Mouse (Mus musculus): ENCODE measurements around the gene E2f2. TPM values are rescaled to one million over a fixed set of nuclear protein-coding genes. Genes with fewer than 3 reads are reported as not detected.
A peak's percentile ranks its signal among the peaks of the same experiment; 100 is the strongest.

Gene E2f2
- polyA plus RNA-seq, 1 experiment from 2014 or later: 2.5 TPM

DNA sequence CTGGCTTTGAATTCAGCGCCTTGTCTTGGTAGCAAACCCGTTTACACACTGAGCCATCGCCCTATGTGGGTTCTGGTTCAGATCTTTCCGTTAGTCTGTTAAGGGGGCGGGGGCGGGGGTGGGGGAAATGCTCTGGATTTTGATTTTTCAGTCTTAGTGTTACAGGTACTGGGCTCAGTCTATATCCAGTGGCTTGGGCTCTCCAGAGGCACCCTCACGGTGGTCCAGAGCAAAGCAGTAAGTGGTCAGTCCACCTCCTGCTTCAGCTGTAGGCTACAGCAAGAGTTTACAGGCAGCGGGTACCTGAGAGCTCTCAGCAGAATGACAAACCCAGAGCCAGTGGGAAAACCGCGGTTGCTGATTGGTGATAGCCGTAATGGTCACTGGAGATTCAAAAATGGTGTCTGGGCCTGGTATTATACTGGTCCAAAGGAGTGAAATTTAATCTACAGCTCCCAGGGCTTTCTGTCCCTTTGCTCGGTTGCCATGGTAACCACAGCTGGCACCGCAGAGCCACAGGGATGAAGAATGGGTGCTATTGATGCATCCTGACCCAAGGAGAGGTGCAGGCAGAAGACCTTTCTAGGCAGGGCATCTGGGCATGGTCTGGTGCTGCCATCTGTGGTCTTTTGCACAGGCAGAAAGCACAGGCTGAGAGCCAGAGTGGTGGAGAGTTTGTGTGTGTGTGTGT is 51.5 kb downstream of the E2f2 start:
- H3K4me1 ChIP-seq (ENCODE audit: control insufficient read depth in 2 of 2, insufficient read depth in 2 of 2, low read length in 2 of 2): peaks cover 21% of the 10 kb centered on the region in 2 experiments

DNA sequence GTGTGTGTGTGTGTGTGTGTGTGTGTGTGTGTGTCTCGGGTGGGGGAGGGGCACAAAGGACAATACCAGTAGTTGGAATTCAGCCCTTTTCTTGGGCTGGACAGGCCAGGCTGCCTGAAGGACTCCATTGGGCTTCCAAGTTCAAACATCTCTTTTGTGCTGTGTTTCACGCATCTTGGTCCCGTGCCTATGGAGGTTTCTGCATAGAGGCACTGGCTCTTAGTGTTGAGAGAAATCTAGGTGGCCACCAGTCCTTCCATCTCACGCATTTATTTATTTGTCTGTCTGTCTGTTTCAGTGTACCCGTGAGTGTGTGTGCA is 52.0 kb downstream of the E2f2 start:
- H3K27ac ChIP-seq (replicated peaks in 1 of 2; ENCODE audit: control insufficient read depth in 1 of 2, insufficient read depth in 1 of 2, low read depth in 2 of 2, low read length in 2 of 2): no peak overlapping the region
- WGBS: 80% methylated on average over 5 of the region's 5 CpGs
- H3K4me3 ChIP-seq (ENCODE audit: control insufficient read depth in 1 of 2, insufficient read depth in 1 of 2, low read depth in 1 of 2, low read length in 2 of 2): no peak overlapping the region
- ATAC-seq (ENCODE audit: insufficient number of reproducible peaks, insufficient read depth, low FRiP score, low read depth): no peak
- H3K9me3 ChIP-seq (ENCODE audit: control insufficient read depth, low read length): no peaks in the 10 kb centered on the region
- no peaks in the 10 kb centered on the region for H3K36me3 ChIP-seq (ENCODE audit: control insufficient read depth, insufficient read depth, low read length)
- no peak overlapping the region for H3K9ac ChIP-seq (ENCODE audit: low read length)
- H3K27me3 ChIP-seq (ENCODE audit: control insufficient read depth, insufficient read depth, low read length): no peaks in the 10 kb centered on the region
- no peak overlapping the region for H3K4me2 ChIP-seq (ENCODE audit: low read length)
- H3K4me1 ChIP-seq (ENCODE audit: control insufficient read depth in 2 of 2, insufficient read depth in 2 of 2, low read length in 2 of 2): peaks cover 16% of the 10 kb centered on the region in 2 experiments

More for the DNA sequence above, 51.5 kb downstream of the E2f2 start:
- Histone ChIP-seq H3K36me3 (ENCODE audit: control insufficient read depth, insufficient read depth, low read length) (no peaks in the 10 kb centered on the region), H3K4me3 (ENCODE audit: control insufficient read depth in 1 of 2, insufficient read depth in 1 of 2, low read depth in 1 of 2, low read length in 2 of 2) (no peak overlapping the region), H3K9ac (ENCODE audit: low read length) (no peak overlapping the region), H3K4me2 (ENCODE audit: low read length) (no peak overlapping the region), H3K27ac (replicated peaks in 1 of 2; ENCODE audit: control insufficient read depth in 1 of 2, insufficient read depth in 1 of 2, low read depth in 2 of 2, low read length in 2 of 2) (no peak overlapping the region), H3K9me3 (ENCODE audit: control insufficient read depth, low read length) (no peaks in the 10 kb centered on the region), H3K27me3 (ENCODE audit: control insufficient read depth, insufficient read depth, low read length) (no peaks in the 10 kb centered on the region)
- no peak for ATAC-seq (ENCODE audit: insufficient number of reproducible peaks, insufficient read depth, low FRiP score, low read depth)
- WGBS: 76% methylated on average over 13 of the region's 13 CpGs

DNA sequence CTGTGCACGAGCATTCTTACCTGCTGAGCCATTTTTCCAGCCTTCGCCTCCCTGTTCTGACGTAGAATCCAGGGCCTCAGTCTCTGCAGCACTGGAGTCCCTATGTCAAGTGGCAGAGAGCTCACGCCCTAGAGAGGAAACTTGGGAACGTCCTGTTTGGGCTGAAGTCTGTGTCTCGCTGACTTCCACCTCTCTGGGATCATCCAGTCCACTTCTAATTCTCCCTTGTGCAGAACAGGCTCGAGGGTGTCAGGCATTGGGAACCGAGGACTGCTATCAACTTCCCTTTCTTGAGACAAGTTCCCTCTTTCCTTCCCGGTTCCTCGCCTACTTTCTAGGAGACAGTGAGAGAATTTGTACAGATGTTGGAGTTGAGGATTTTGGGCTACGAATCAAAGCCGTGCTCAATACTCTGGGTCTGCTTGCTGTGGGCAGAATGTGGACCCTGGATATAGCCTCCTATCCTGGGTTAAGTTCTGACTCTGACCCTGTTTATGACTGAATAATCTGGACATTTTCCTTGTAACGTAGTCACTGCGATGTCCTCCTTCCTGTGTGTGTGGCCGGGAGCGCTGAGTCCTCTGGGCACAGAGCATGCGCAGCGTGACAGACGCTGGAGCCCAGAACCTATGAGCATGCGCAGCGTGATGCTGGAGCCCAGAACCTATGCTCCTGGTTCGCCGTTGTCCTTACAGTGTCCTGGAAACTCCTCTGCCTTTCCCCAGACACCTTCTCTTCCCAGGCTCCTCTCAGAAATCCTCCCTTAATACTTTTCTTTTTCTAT is 52.7 kb downstream of the E2f2 start:
- H3K9ac ChIP-seq (ENCODE audit: low read length): no peak overlapping the region
- H3K27ac ChIP-seq (replicated peaks in 1 of 2; ENCODE audit: control insufficient read depth in 1 of 2, insufficient read depth in 1 of 2, low read depth in 2 of 2, low read length in 2 of 2): no peak overlapping the region
- peaks cover 12 to 13% of the 10 kb centered on the region in 2 experiments; a peak in 3 of 4 replicates for H3K4me1 ChIP-seq (ENCODE audit: control insufficient read depth in 2 of 2, insufficient read depth in 2 of 2, low read length in 2 of 2)
- H3K36me3 ChIP-seq (ENCODE audit: control insufficient read depth, insufficient read depth, low read length): no peaks in the 10 kb centered on the region
- 75% methylated on average over 23 of the region's 23 CpGs for WGBS
- H3K27me3 ChIP-seq (ENCODE audit: control insufficient read depth, insufficient read depth, low read length): no peaks in the 10 kb centered on the region
- H3K4me3 ChIP-seq (ENCODE audit: control insufficient read depth in 1 of 2, insufficient read depth in 1 of 2, low read depth in 1 of 2, low read length in 2 of 2): no peak overlapping the region
- ATAC-seq (ENCODE audit: insufficient number of reproducible peaks, insufficient read depth, low FRiP score, low read depth): no peak
- H3K4me2 ChIP-seq (ENCODE audit: low read length): no peak overlapping the region
- H3K9me3 ChIP-seq (ENCODE audit: control insufficient read depth, low read length): no peaks in the 10 kb centered on the region

DNA sequence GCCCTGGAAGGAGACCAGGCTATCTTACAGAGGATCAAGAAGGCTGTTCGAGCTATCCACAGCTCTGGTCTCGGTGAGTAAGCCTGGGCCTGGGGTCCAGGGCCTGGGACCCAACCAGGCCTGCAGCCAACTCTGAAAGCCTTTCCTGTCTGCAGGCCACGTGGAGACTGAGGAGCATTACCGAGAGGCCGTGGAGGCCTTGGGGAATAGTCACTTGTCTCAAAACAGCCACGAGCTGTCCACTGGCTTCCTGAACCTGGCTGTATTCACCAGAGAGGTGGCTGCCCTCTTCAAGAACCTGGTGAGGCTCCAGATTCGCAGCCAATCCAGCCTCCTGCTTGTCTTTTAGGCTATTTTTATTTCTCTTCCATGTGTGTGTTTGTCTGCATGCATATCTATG is 55.2 kb downstream of the E2f2 start:
- H3K9ac ChIP-seq (ENCODE audit: low read length): no peak overlapping the region
- peaks cover 4 to 6% of the 10 kb centered on the region in 2 experiments; a peak in 3 of 4 replicates for H3K4me1 ChIP-seq (ENCODE audit: control insufficient read depth in 2 of 2, insufficient read depth in 2 of 2, low read length in 2 of 2)
- no peak for ATAC-seq (ENCODE audit: insufficient number of reproducible peaks, insufficient read depth, low FRiP score, low read depth)
- no peaks in the 10 kb centered on the region for H3K27me3 ChIP-seq (ENCODE audit: control insufficient read depth, insufficient read depth, low read length)
- no peak overlapping the region for H3K4me3 ChIP-seq (ENCODE audit: control insufficient read depth in 1 of 2, insufficient read depth in 1 of 2, low read depth in 1 of 2, low read length in 2 of 2)
- H3K27ac ChIP-seq (replicated peaks in 1 of 2; ENCODE audit: control insufficient read depth in 1 of 2, insufficient read depth in 1 of 2, low read depth in 2 of 2, low read length in 2 of 2): no peak overlapping the region
- no peak overlapping the region for H3K4me2 ChIP-seq (ENCODE audit: low read length)
- H3K36me3 ChIP-seq (ENCODE audit: control insufficient read depth, insufficient read depth, low read length): no peaks in the 10 kb centered on the region
- H3K9me3 ChIP-seq (ENCODE audit: control insufficient read depth, low read length): no peaks in the 10 kb centered on the region
- 48% methylated on average over 7 of the region's 7 CpGs for WGBS

DNA sequence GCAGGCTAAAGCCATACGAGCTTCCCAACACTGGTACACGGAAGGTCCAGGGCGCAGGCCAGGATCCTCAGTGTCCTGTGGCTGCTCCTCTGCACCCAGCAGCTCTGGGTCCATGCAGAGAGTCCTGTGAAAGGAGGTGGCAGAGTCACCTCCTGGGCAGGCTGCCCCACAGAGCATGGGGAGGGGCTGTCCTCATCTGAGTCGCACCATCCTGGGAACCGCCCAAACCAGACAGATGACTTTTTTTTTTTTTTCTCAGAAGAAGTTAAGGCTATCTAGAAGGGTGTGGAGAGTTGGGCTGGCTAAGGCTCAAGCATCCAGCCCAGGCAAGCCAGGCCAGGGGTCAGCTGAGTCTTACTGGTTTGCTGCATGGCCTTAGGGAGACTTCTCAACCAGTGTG is 56.4 kb downstream of the E2f2 start:
- H3K27ac ChIP-seq (replicated peaks in 1 of 2; ENCODE audit: control insufficient read depth in 1 of 2, insufficient read depth in 1 of 2, low read depth in 2 of 2, low read length in 2 of 2): no peak overlapping the region
- no peaks in the 10 kb centered on the region for H3K36me3 ChIP-seq (ENCODE audit: control insufficient read depth, insufficient read depth, low read length)
- WGBS: 74% methylated on average over 5 of the region's 5 CpGs
- H3K27me3 ChIP-seq (ENCODE audit: control insufficient read depth, insufficient read depth, low read length): no peaks in the 10 kb centered on the region
- no peak for ATAC-seq (ENCODE audit: insufficient number of reproducible peaks, insufficient read depth, low FRiP score, low read depth)
- no peak overlapping the region for H3K9ac ChIP-seq (ENCODE audit: low read length)
- no peak overlapping the region for H3K4me3 ChIP-seq (ENCODE audit: control insufficient read depth in 1 of 2, insufficient read depth in 1 of 2, low read depth in 1 of 2, low read length in 2 of 2)
- H3K9me3 ChIP-seq (ENCODE audit: control insufficient read depth, low read length): no peaks in the 10 kb centered on the region
- H3K4me1 ChIP-seq (ENCODE audit: control insufficient read depth in 2 of 2, insufficient read depth in 2 of 2, low read length in 2 of 2): peaks cover 4 to 6% of the 10 kb centered on the region in 2 experiments; a peak in 3 of 4 replicates
- no peak overlapping the region for H3K4me2 ChIP-seq (ENCODE audit: low read length)

DNA sequence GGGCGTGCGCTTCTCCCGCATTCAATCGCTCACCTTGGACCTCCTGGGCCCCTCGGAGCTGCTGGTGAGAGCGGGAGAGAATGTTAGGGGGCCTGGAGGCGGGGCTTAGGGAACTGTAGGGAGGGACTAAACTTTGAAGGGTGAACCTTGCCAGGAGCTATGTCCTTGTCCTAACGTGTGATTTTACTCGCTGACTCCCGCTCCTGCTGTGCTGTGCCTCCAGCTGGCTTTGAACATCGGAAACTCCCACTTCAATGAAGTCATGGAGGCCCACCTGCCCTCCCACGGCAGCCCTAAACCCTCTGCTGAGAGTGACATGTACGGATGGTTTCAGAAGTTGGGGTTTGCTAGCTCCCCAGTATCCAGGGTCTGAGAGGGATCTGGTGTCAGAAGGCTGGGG is 66.5 kb downstream of the E2f2 start:
- no peak overlapping the region; a peak in 1 of 4 replicates for H3K4me3 ChIP-seq (ENCODE audit: control insufficient read depth in 1 of 2, insufficient read depth in 1 of 2, low read depth in 1 of 2, low read length in 2 of 2)
- ATAC-seq (ENCODE audit: insufficient number of reproducible peaks, insufficient read depth, low FRiP score, low read depth): no peak
- H3K27me3 ChIP-seq (ENCODE audit: control insufficient read depth, insufficient read depth, low read length): peaks cover 29% of the 10 kb centered on the region
- H3K27ac ChIP-seq (replicated peaks in 1 of 2; ENCODE audit: control insufficient read depth in 1 of 2, insufficient read depth in 1 of 2, low read depth in 2 of 2, low read length in 2 of 2): no peak overlapping the region
- H3K9me3 ChIP-seq (ENCODE audit: control insufficient read depth, low read length): 0 out of 2 replicates have a peak, but pooled peaks cover 2% of the 10 kb centered on the region
- 17% methylated on average over 13 of the region's 13 CpGs for WGBS
- no peaks in the 10 kb centered on the region; the same call in 1 of the 2 replicates for H3K36me3 ChIP-seq (ENCODE audit: control insufficient read depth, insufficient read depth, low read length)
- peaks cover 3 to 7% of the 10 kb centered on the region in 2 experiments; a peak in 2 of 4 replicates for H3K4me1 ChIP-seq (ENCODE audit: control insufficient read depth in 2 of 2, insufficient read depth in 2 of 2, low read length in 2 of 2)
- peak overlapping the region; percentile 48 for H3K4me2 ChIP-seq (ENCODE audit: low read length)
- H3K9ac ChIP-seq (ENCODE audit: low read length): 0 out of 2 replicates have a peak overlapping the region, but pooled peaks have one; percentile 16

DNA sequence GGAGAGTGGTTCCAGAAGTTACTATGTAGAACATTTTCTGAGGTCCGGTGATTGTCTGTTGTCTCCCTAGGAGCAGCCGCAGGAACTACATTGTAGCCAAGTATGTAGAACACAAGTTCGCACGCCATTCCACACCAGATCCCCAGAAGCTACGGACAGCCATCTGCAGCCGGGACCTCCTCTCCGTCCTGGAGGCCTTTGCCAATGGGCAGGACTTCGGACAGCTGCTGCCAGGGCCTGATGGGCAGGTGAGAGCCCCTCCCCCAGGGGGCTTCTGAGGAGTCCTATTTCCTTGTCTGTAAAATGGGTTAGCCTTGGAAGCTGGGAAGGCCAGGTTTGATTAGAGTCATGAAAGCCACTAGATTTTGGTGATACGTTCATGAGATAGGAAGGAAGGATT is 66.9 kb downstream of the E2f2 start:
- no peak for ATAC-seq (ENCODE audit: insufficient number of reproducible peaks, insufficient read depth, low FRiP score, low read depth)
- Histone ChIP-seq H3K4me2 (ENCODE audit: low read length) (no peak overlapping the region), H3K27me3 (ENCODE audit: control insufficient read depth, insufficient read depth, low read length) (peaks cover 29% of the 10 kb centered on the region), H3K9ac (ENCODE audit: low read length) (no peak overlapping the region), H3K27ac (replicated peaks in 1 of 2; ENCODE audit: control insufficient read depth in 1 of 2, insufficient read depth in 1 of 2, low read depth in 2 of 2, low read length in 2 of 2) (no peak overlapping the region), H3K9me3 (ENCODE audit: control insufficient read depth, low read length) (0 out of 2 replicates have a peak, but pooled peaks cover 2% of the 10 kb centered on the region), H3K4me3 (ENCODE audit: control insufficient read depth in 1 of 2, insufficient read depth in 1 of 2, low read depth in 1 of 2, low read length in 2 of 2) (no peak overlapping the region), H3K4me1 (ENCODE audit: control insufficient read depth in 2 of 2, insufficient read depth in 2 of 2, low read length in 2 of 2) (peaks cover 3 to 7% of the 10 kb centered on the region in 2 experiments; a peak in 2 of 4 replicates), H3K36me3 (ENCODE audit: control insufficient read depth, insufficient read depth, low read length) (no peaks in the 10 kb centered on the region; the same call in 1 of the 2 replicates)
- WGBS: 73% methylated on average over 9 of the region's 9 CpGs
